ENCODE assay signal across 17 mouse cellular contexts in the genomic region with DNA sequence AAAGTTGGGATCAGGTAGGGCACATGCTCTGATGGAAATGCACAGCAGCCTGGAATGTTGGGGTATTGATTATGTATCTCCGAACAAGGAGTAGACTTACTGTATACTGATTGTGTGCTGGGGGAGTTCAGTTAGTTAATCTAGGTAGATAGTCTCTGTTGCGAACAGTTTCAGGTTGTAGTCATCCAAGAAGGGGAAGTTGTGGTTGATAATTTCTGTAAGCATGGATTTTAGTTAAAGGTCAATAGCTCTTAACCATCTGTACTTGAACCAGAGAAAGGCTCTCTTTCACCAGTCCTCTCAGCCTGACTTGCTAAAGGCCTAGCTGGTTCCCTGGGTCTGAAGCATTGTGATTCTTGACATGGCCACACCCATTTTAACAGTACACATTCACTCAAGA.
"Had no signal": no experiment of that assay in that cellular context is flagged by ENCODE, and none has a peak within 500 bp of the region (broad histone marks: within the 10 kb centered on the region; RNA-seq: fewer than 3 reads in every experiment).

No protein-coding gene starts in this region.

- H3K4me2 ChIP-seq: liver, embryonic 12.5 days; lung, embryonic 15.5 days; midbrain, embryonic 13.5 days; neural tube, embryonic 15.5 days had no signal

- ATAC-seq: intestine, postnatal 0 days; liver, embryonic 12.5 days; midbrain, embryonic 13.5 days had no signal

- DNase-seq: kidney, adult 8-10 months; kidney, postnatal 4 days; lung, postnatal 14 days; retina, postnatal 1 day; right cerebral cortex, postnatal 4 days; spleen, adult 18-20 months; thymus, postnatal 4 days had no signal

- H3K36me3 ChIP-seq: limb, embryonic 10.5 days; liver, embryonic 12.5 days; lung, embryonic 15.5 days; midbrain, embryonic 13.5 days; neural tube, embryonic 15.5 days had no signal

- H3K9me3 ChIP-seq: limb, embryonic 10.5 days; liver, embryonic 12.5 days; lung, embryonic 15.5 days; midbrain, embryonic 13.5 days; neural tube, embryonic 15.5 days had no signal

- H3K27ac ChIP-seq: kidney, postnatal 0 days; left cerebral cortex, adult 2 months; limb, embryonic 10.5 days; liver, embryonic 12.5 days; lung, embryonic 15.5 days; macrophage; midbrain, embryonic 13.5 days; neural tube, embryonic 15.5 days had no signal

- H3K4me3 ChIP-seq: left cerebral cortex, adult 2 months; limb, embryonic 10.5 days; liver, embryonic 12.5 days; lung, embryonic 15.5 days; midbrain, embryonic 13.5 days; myocyte; neural tube, embryonic 15.5 days had no signal

- H3K27me3 ChIP-seq: liver, embryonic 12.5 days; lung, embryonic 15.5 days; midbrain, embryonic 13.5 days; neural tube, embryonic 15.5 days had no signal

- H3K9ac ChIP-seq: liver, embryonic 12.5 days; lung, embryonic 15.5 days; midbrain, embryonic 13.5 days; neural tube, embryonic 15.5 days had no signal
